Mouse (Mus musculus): ENCODE measurements around the gene Zfp553. TPM values are rescaled to one million over a fixed set of nuclear protein-coding genes. Genes with fewer than 3 reads are reported as not detected.
A peak's percentile ranks its signal among the peaks of the same experiment; 100 is the strongest.

The Zfp553 gene
- total and polyA plus RNA-seq, 3 experiments: 9.8 to 17.4 (median 15.0) TPM

GRCm38 (mm10) chr7:127255008-127255407, 22.1 kb downstream of the Zfp553 start:
- Histone ChIP-seq H3K79me2 (replicated peaks; ENCODE audit: control insufficient read depth, extremely low read depth, insufficient read depth, poor library complexity, severe bottlenecking) (peaks cover 12% of the 10 kb centered on the region), H3K27me3 (replicated peaks) (no peaks in the 10 kb centered on the region), H3K4me2 (ENCODE audit: insufficient read depth, low read depth, poor library complexity, severe bottlenecking) (peak overlapping the region; percentile 89), H3K4me3 (replicated peaks in 1 of 3; ENCODE audit: low read depth in 2 of 3, low read length in 2 of 3, poor library complexity in 1 of 3) (peak overlapping the region in 1 of 3 experiments; percentile 54), H3K4me1 (ENCODE audit: control insufficient read depth in 1 of 2, insufficient read depth in 2 of 2) (peaks cover 13 to 61% of the 10 kb centered on the region in 2 experiments; a peak in 3 of 4 replicates), H3K9me3 (replicated peaks; ENCODE audit: low read length) (no peaks in the 10 kb centered on the region), H3K27ac (ENCODE audit: insufficient read depth, low read depth) (no peak overlapping the region; the same call in 1 of the 2 replicates), H3K36me3 (replicated peaks in 1 of 2; ENCODE audit: control insufficient read depth in 1 of 2, insufficient read depth in 1 of 2, low read length in 1 of 2) (peaks cover 21 to 57% of the 10 kb centered on the region in 2 experiments), H3K9ac (ENCODE audit: insufficient read depth, low read depth) (peak overlapping the region; percentile 72)
- in situ Hi-C loops (cut with MboI; ENCODE audit: low pct_ligation_motif_present, low pct_unique_long_range_greater_than_20kb, low sequenced_read_pairs) (no loop called here), dilution Hi-C loops (cut with MboI; ENCODE audit: extremely low pct_ligation_motif_present, extremely low pct_unique_long_range_greater_than_20kb, low sequenced_read_pairs) (no loop called here)
- no peak for TF ChIP-seq IRF4 (IDR thresholded peaks at IDR 0.05; ENCODE audit: low read depth, low read length)
- peak; percentile 9; the same call in 1 of the 2 replicates for TF ChIP-seq POLR2AphosphoS2 (IDR thresholded peaks at IDR 0.05; ENCODE audit: low read depth, low read length)
- DNase-seq (ENCODE audit: extremely low read depth): no peak

- Histone ChIP-seq H3K27ac (ENCODE audit: insufficient read depth, low read depth) (no peak overlapping the region), H3K79me2 (replicated peaks; ENCODE audit: control insufficient read depth, extremely low read depth, insufficient read depth, poor library complexity, severe bottlenecking) (peaks cover 15% of the 10 kb centered on the region), H3K4me1 (ENCODE audit: control insufficient read depth in 1 of 2, insufficient read depth in 2 of 2) (peaks cover 14 to 62% of the 10 kb centered on the region in 2 experiments; a peak in 3 of 4 replicates), H3K27me3 (replicated peaks) (no peaks in the 10 kb centered on the region), H3K4me2 (ENCODE audit: insufficient read depth, low read depth, poor library complexity, severe bottlenecking) (no peak overlapping the region), H3K36me3 (replicated peaks in 1 of 2; ENCODE audit: control insufficient read depth in 1 of 2, insufficient read depth in 1 of 2, low read length in 1 of 2) (peaks cover 20 to 51% of the 10 kb centered on the region in 2 experiments), H3K4me3 (replicated peaks in 1 of 3; ENCODE audit: low read depth in 2 of 3, low read length in 2 of 3, poor library complexity in 1 of 3) (no peak overlapping the region), H3K9me3 (replicated peaks; ENCODE audit: low read length) (no peaks in the 10 kb centered on the region), H3K9ac (ENCODE audit: insufficient read depth, low read depth) (no peak overlapping the region)
- TF ChIP-seq ZNF384 (IDR thresholded peaks at IDR 0.05; ENCODE audit: low read depth, low read length) (peak; percentile 34; the same call in 1 of the 2 replicates), UBTF (IDR thresholded peaks at IDR 0.05; ENCODE audit: low read depth, low read length) (no peak)
- dilution Hi-C loops (cut with MboI; ENCODE audit: extremely low pct_ligation_motif_present, extremely low pct_unique_long_range_greater_than_20kb, low sequenced_read_pairs) (no loop called here), in situ Hi-C loops (cut with MboI; ENCODE audit: low pct_ligation_motif_present, low pct_unique_long_range_greater_than_20kb, low sequenced_read_pairs) (no loop called here)
- no peak for DNase-seq (ENCODE audit: extremely low read depth)
Measured at GRCm38 (mm10) chr7:127255965-127256364, 23.1 kb downstream of the Zfp553 start.

GRCm38 (mm10) chr7:127256518-127256917, 23.7 kb downstream of the Zfp553 start:
- dilution Hi-C loops (cut with MboI; ENCODE audit: extremely low pct_ligation_motif_present, extremely low pct_unique_long_range_greater_than_20kb, low sequenced_read_pairs) (no loop called here), in situ Hi-C loops (cut with MboI; ENCODE audit: low pct_ligation_motif_present, low pct_unique_long_range_greater_than_20kb, low sequenced_read_pairs) (no loop called here)
- H3K4me2 ChIP-seq (ENCODE audit: insufficient read depth, low read depth, poor library complexity, severe bottlenecking): no peak overlapping the region
- no peak overlapping the region for H3K4me3 ChIP-seq (replicated peaks in 1 of 3; ENCODE audit: low read depth in 2 of 3, low read length in 2 of 3, poor library complexity in 1 of 3)
- peaks cover 15 to 63% of the 10 kb centered on the region in 2 experiments; a peak in 3 of 4 replicates for H3K4me1 ChIP-seq (ENCODE audit: control insufficient read depth in 1 of 2, insufficient read depth in 2 of 2)
- no peaks in the 10 kb centered on the region for H3K9me3 ChIP-seq (replicated peaks; ENCODE audit: low read length)
- H3K36me3 ChIP-seq (replicated peaks in 1 of 2; ENCODE audit: control insufficient read depth in 1 of 2, insufficient read depth in 1 of 2, low read length in 1 of 2): peaks cover 20 to 47% of the 10 kb centered on the region in 2 experiments
- no peaks in the 10 kb centered on the region for H3K27me3 ChIP-seq (replicated peaks)
- H3K27ac ChIP-seq (ENCODE audit: insufficient read depth, low read depth): no peak overlapping the region
- no peak for DNase-seq (ENCODE audit: extremely low read depth)
- no peak overlapping the region for H3K9ac ChIP-seq (ENCODE audit: insufficient read depth, low read depth)
- peaks cover 15% of the 10 kb centered on the region for H3K79me2 ChIP-seq (replicated peaks; ENCODE audit: control insufficient read depth, extremely low read depth, insufficient read depth, poor library complexity, severe bottlenecking)
- no peak for TF ChIP-seq ZMIZ1 (IDR thresholded peaks at IDR 0.05; ENCODE audit: low read depth, low read length)
- TF ChIP-seq USF2 (conservative IDR thresholded peaks at IDR 0.05; ENCODE audit: low read depth, low read length): no peak
- TF ChIP-seq TBP (conservative IDR thresholded peaks at IDR 0.05; ENCODE audit: low read depth, low read length): no peak
